In genomic region chr7:45135370-45135769, GRCm38 (mm10) we compare ENCODE assay signal across 8 mouse cellular contexts. TPM values are rescaled to one million over a fixed set of nuclear protein-coding genes. Genes with fewer than 3 reads are reported as not detected.
A peak's percentile ranks its signal among the peaks of the same experiment; 100 is the strongest.
DNase-seq lines count a peak whose midpoint lies in the region; ATAC-seq lines count a peak whose summit lies in the region.

No protein-coding gene starts in this region.

- peaks cover 29% of the 10 kb centered on the region for H3K27me3 ChIP-seq in forebrain, embryonic 12.5 days
- peaks cover 2% of the 10 kb centered on the region; the same call in 1 of the 2 replicates for H3K27me3 ChIP-seq in forebrain, embryonic 11.5 days (ENCODE audit: control insufficient read depth, insufficient read depth, low read length)
- peaks cover 12% of the 10 kb centered on the region for H3K27me3 ChIP-seq in megakaryocyte, embryonic 14.5 days (replicated peaks)
- no peaks in the 10 kb centered on the region for H3K27me3 ChIP-seq in intestine, embryonic 16.5 days (replicated peaks; ENCODE audit: control insufficient read depth, insufficient read depth, low read length)
- peaks cover 2% of the 10 kb centered on the region; the same call in 1 of the 2 replicates for H3K27me3 ChIP-seq in neural tube, embryonic 14.5 days (ENCODE audit: control insufficient read depth, insufficient read depth, low read length)

- H3K9me3 ChIP-seq in forebrain, embryonic 12.5 days = no peaks in the 10 kb centered on the region
- no peaks in the 10 kb centered on the region for H3K9me3 ChIP-seq in forebrain, embryonic 11.5 days (ENCODE audit: control insufficient read depth, low read length)
- peaks cover 8% of the 10 kb centered on the region for H3K9me3 ChIP-seq in megakaryocyte, embryonic 14.5 days
- H3K9me3 ChIP-seq in intestine, embryonic 16.5 days (ENCODE audit: control insufficient read depth, low read length) = peaks cover 3% of the 10 kb centered on the region; the same call in 1 of the 2 replicates
- H3K9me3 ChIP-seq in neural tube, embryonic 14.5 days (ENCODE audit: control insufficient read depth, low read length) = no peaks in the 10 kb centered on the region

- H3K4me1 ChIP-seq in forebrain, embryonic 12.5 days = peaks cover 6% of the 10 kb centered on the region; the same call in 1 of the 2 replicates
- H3K4me1 ChIP-seq in forebrain, embryonic 11.5 days (replicated peaks; ENCODE audit: control insufficient read depth, insufficient read depth, low read length) = peaks cover 4% of the 10 kb centered on the region; the same call in 1 of the 2 replicates
- peaks cover 87% of the 10 kb centered on the region for H3K4me1 ChIP-seq in megakaryocyte, embryonic 14.5 days
- H3K4me1 ChIP-seq in intestine, embryonic 16.5 days (ENCODE audit: control insufficient read depth, insufficient read depth, low read length) = peaks cover 3% of the 10 kb centered on the region; the same call in 1 of the 2 replicates
- H3K4me1 ChIP-seq in neural tube, embryonic 14.5 days (ENCODE audit: control insufficient read depth, insufficient read depth, low read length) = no peaks in the 10 kb centered on the region

- H3K4me2 ChIP-seq in forebrain, embryonic 12.5 days = peak overlapping the region; percentile 57
- no peak overlapping the region; the same call in 1 of the 2 replicates for H3K4me2 ChIP-seq in forebrain, embryonic 11.5 days (ENCODE audit: low read depth, low read length, severe bottlenecking)
- peak overlapping the region; percentile 79; the same call in 1 of the 2 replicates for H3K4me2 ChIP-seq in intestine, embryonic 16.5 days (ENCODE audit: low read depth, low read length)
- 0 out of 2 replicates have a peak overlapping the region, but pooled peaks have one; percentile 62 for H3K4me2 ChIP-seq in neural tube, embryonic 14.5 days (ENCODE audit: low read depth, low read length)

- no peaks in the 10 kb centered on the region for H3K36me3 ChIP-seq in forebrain, embryonic 12.5 days (replicated peaks)
- no peaks in the 10 kb centered on the region for H3K36me3 ChIP-seq in forebrain, embryonic 11.5 days (ENCODE audit: control insufficient read depth, insufficient read depth, low read length)
- H3K36me3 ChIP-seq in megakaryocyte, embryonic 14.5 days (replicated peaks; ENCODE audit: low read length) = peaks cover 45% of the 10 kb centered on the region
- no peaks in the 10 kb centered on the region for H3K36me3 ChIP-seq in intestine, embryonic 16.5 days (ENCODE audit: control insufficient read depth, insufficient read depth, low read length)
- H3K36me3 ChIP-seq in neural tube, embryonic 14.5 days (ENCODE audit: control insufficient read depth, insufficient read depth, low read length) = no peaks in the 10 kb centered on the region

- H3K4me3 ChIP-seq in forebrain, embryonic 12.5 days (replicated peaks) = 0 out of 2 replicates have a peak overlapping the region, but pooled peaks have one; percentile 39
- H3K4me3 ChIP-seq in forebrain, embryonic 11.5 days (ENCODE audit: low read depth, low read length) = no peak overlapping the region
- H3K4me3 ChIP-seq in megakaryocyte, embryonic 14.5 days (replicated peaks) = peak overlapping the region; percentile 92
- peak overlapping the region; percentile 74 for H3K4me3 ChIP-seq in intestine, embryonic 16.5 days (ENCODE audit: low read length)
- H3K4me3 ChIP-seq in neural tube, embryonic 14.5 days (ENCODE audit: low read depth, low read length) = no peak overlapping the region

- no peak for ATAC-seq in forebrain, embryonic 12.5 days (ENCODE audit: low FRiP score)
- no peak for ATAC-seq in forebrain, embryonic 11.5 days (replicated peaks; ENCODE audit: low FRiP score)
- no peak for ATAC-seq in megakaryocyte, adult 5-6 weeks (ENCODE audit: poor library complexity, severe bottlenecking)
- ATAC-seq in intestine, embryonic 16.5 days = no peak
- no peak for ATAC-seq in neural tube, embryonic 14.5 days (ENCODE audit: low read depth)

- no peak overlapping the region for H3K27ac ChIP-seq in forebrain, embryonic 12.5 days
- H3K27ac ChIP-seq in forebrain, embryonic 11.5 days (ENCODE audit: low read depth, low read length) = no peak overlapping the region
- no peak overlapping the region for H3K27ac ChIP-seq in intestine, embryonic 16.5 days (ENCODE audit: low read length)
- no peak overlapping the region for H3K27ac ChIP-seq in neural tube, embryonic 14.5 days (ENCODE audit: low read depth, low read length)

- no peak overlapping the region for H3K9ac ChIP-seq in forebrain, embryonic 12.5 days
- H3K9ac ChIP-seq in forebrain, embryonic 11.5 days (ENCODE audit: low read length) = no peak overlapping the region
- H3K9ac ChIP-seq in intestine, embryonic 16.5 days (ENCODE audit: low read depth, low read length) = no peak overlapping the region
- H3K9ac ChIP-seq in neural tube, embryonic 14.5 days (replicated peaks; ENCODE audit: low read depth, low read length) = no peak overlapping the region

- 89% methylated on average over 3 of the region's 3 CpGs for WGBS in forebrain, embryonic 12.5 days
- 87% methylated on average over 3 of the region's 3 CpGs for WGBS in forebrain, embryonic 11.5 days
- 87% methylated on average over 3 of the region's 3 CpGs for WGBS in intestine, embryonic 16.5 days
- WGBS in neural tube, embryonic 14.5 days = 82% methylated on average over 3 of the region's 3 CpGs

- no peak for DNase-seq in forebrain, embryonic 11.5 days (ENCODE audit: low spot score)
- no peak for DNase-seq in cerebellum, adult 8-10 months
- DNase-seq in layer of hippocampus, adult 11-12 months (ENCODE audit: low spot score) = no peak

RNA-seq across cellular contexts. Expression of gene Gm45713, which starts 0.7 kb away (rescaled TPM):
- 0.27 TPM in 1 of 2 replicates, not detected in the other for polyA plus RNA-seq in forebrain, embryonic 12.5 days (2016; fragmentation: Nextera tagmentation; extraction: Ambion mirVana)
- polyA plus RNA-seq in forebrain, embryonic 11.5 days (2014; fragmentation: Nextera tagmentation; extraction: Ambion mirVana) = 0.45 and 0.55 TPM in 2 replicates
- 2.1 and 9.4 TPM in 2 replicates for polyA plus RNA-seq in megakaryocyte, embryonic 14.5 days (2012; ENCODE audit: insufficient read depth, low replicate concordance)
- not detected in 2 replicates for total RNA-seq in megakaryocyte, adult 5-6 weeks (2015)
- not detected in 2 replicates for total RNA-seq in megakaryocyte, adult 5-6 weeks (2017)
- polyA plus RNA-seq in intestine, embryonic 16.5 days (2015; fragmentation: Nextera tagmentation; extraction: Ambion mirVana) = 0.20 TPM in 1 of 2 replicates, not detected in the other
- 0.33 TPM in 1 of 2 replicates, not detected in the other for polyA plus RNA-seq in neural tube, embryonic 14.5 days (2014; fragmentation: Nextera tagmentation; extraction: Ambion mirVana)

RNA-seq across cellular contexts. Expression of gene Flt3l, which starts 0.9 kb away (rescaled TPM):
- polyA plus RNA-seq in forebrain, embryonic 12.5 days (2016; fragmentation: Nextera tagmentation; extraction: Ambion mirVana) = 0.21 and 0.72 TPM in 2 replicates
- 1.2 and 1.8 TPM in 2 replicates for polyA plus RNA-seq in forebrain, embryonic 11.5 days (2014; fragmentation: Nextera tagmentation; extraction: Ambion mirVana)
- polyA plus RNA-seq in megakaryocyte, embryonic 14.5 days (2012; ENCODE audit: insufficient read depth, low replicate concordance) = 78.6 and 81.1 TPM in 2 replicates
- 22.7 and 29.0 TPM in 2 replicates for total RNA-seq in megakaryocyte, adult 5-6 weeks (2015)
- total RNA-seq in megakaryocyte, adult 5-6 weeks (2017) = 17.4 and 17.6 TPM in 2 replicates
- polyA plus RNA-seq in intestine, embryonic 16.5 days (2015; fragmentation: Nextera tagmentation; extraction: Ambion mirVana) = 2.2 and 2.5 TPM in 2 replicates
- polyA plus RNA-seq in neural tube, embryonic 14.5 days (2014; fragmentation: Nextera tagmentation; extraction: Ambion mirVana) = 1.3 and 1.6 TPM in 2 replicates

RNA-seq across cellular contexts. Expression of gene Rpl13a, which starts 6.8 kb away (rescaled TPM):
- 1,106 and 1,135 TPM in 2 replicates for polyA plus RNA-seq in forebrain, embryonic 12.5 days (2016; fragmentation: Nextera tagmentation; extraction: Ambion mirVana)
- 1,136 and 1,164 TPM in 2 replicates for polyA plus RNA-seq in forebrain, embryonic 11.5 days (2014; fragmentation: Nextera tagmentation; extraction: Ambion mirVana)
- 3,981 and 5,869 TPM in 2 replicates for polyA plus RNA-seq in megakaryocyte, embryonic 14.5 days (2012; ENCODE audit: insufficient read depth, low replicate concordance)
- 1,652 and 1,953 TPM in 2 replicates for total RNA-seq in megakaryocyte, adult 5-6 weeks (2015)
- 2,014 and 2,240 TPM in 2 replicates for total RNA-seq in megakaryocyte, adult 5-6 weeks (2017)
- polyA plus RNA-seq in intestine, embryonic 16.5 days (2015; fragmentation: Nextera tagmentation; extraction: Ambion mirVana) = 1,233 and 1,311 TPM in 2 replicates
- polyA plus RNA-seq in neural tube, embryonic 14.5 days (2014; fragmentation: Nextera tagmentation; extraction: Ambion mirVana) = 668 and 729 TPM in 2 replicates

RNA-seq across cellular contexts. Expression of gene Rps11, which starts 11.1 kb away (rescaled TPM):
- 1,226 and 1,285 TPM in 2 replicates for polyA plus RNA-seq in forebrain, embryonic 12.5 days (2016; fragmentation: Nextera tagmentation; extraction: Ambion mirVana)
- 1,418 and 1,481 TPM in 2 replicates for polyA plus RNA-seq in forebrain, embryonic 11.5 days (2014; fragmentation: Nextera tagmentation; extraction: Ambion mirVana)
- 39.7 and 217 TPM in 2 replicates for polyA plus RNA-seq in megakaryocyte, embryonic 14.5 days (2012; ENCODE audit: insufficient read depth, low replicate concordance)
- total RNA-seq in megakaryocyte, adult 5-6 weeks (2015) = 2,516 and 2,663 TPM in 2 replicates
- total RNA-seq in megakaryocyte, adult 5-6 weeks (2017) = 1,201 and 1,233 TPM in 2 replicates
- 1,613 and 1,701 TPM in 2 replicates for polyA plus RNA-seq in intestine, embryonic 16.5 days (2015; fragmentation: Nextera tagmentation; extraction: Ambion mirVana)
- 781 and 868 TPM in 2 replicates for polyA plus RNA-seq in neural tube, embryonic 14.5 days (2014; fragmentation: Nextera tagmentation; extraction: Ambion mirVana)

RNA-seq across cellular contexts. Expression of gene Pih1d1, which starts 18.7 kb away (rescaled TPM):
- 95.0 and 97.5 TPM in 2 replicates for polyA plus RNA-seq in forebrain, embryonic 12.5 days (2016; fragmentation: Nextera tagmentation; extraction: Ambion mirVana)
- 95.9 and 110 TPM in 2 replicates for polyA plus RNA-seq in forebrain, embryonic 11.5 days (2014; fragmentation: Nextera tagmentation; extraction: Ambion mirVana)
- 35.3 and 64.9 TPM in 2 replicates for polyA plus RNA-seq in megakaryocyte, embryonic 14.5 days (2012; ENCODE audit: insufficient read depth, low replicate concordance)
- 131 and 132 TPM in 2 replicates for total RNA-seq in megakaryocyte, adult 5-6 weeks (2015)
- 43.9 and 51.4 TPM in 2 replicates for total RNA-seq in megakaryocyte, adult 5-6 weeks (2017)
- polyA plus RNA-seq in intestine, embryonic 16.5 days (2015; fragmentation: Nextera tagmentation; extraction: Ambion mirVana) = 90.9 and 96.5 TPM in 2 replicates
- 90.4 and 91.2 TPM in 2 replicates for polyA plus RNA-seq in neural tube, embryonic 14.5 days (2014; fragmentation: Nextera tagmentation; extraction: Ambion mirVana)

Comparison
In these comparisons a context has a peak if more than half of its experiments do, and no peak if none do; other contexts are left out.
1. H3K4me3 ChIP-seq: peak in forebrain, embryonic 12.5 days (single experiment), megakaryocyte, embryonic 14.5 days (single experiment) and intestine, embryonic 16.5 days (single experiment); none in forebrain, embryonic 11.5 days (single experiment) and neural tube, embryonic 14.5 days (single experiment).
2. RNA of gene Flt3l, which starts 0.9 kb away (polyA plus RNA-seq): 78.6 to 81.1 TPM in megakaryocyte, embryonic 14.5 days; 2.2 to 2.5 TPM in intestine, embryonic 16.5 days, 1.2 to 1.8 TPM in forebrain, embryonic 11.5 days, 1.3 to 1.6 TPM in neural tube, embryonic 14.5 days and 0.21 to 0.72 TPM in forebrain, embryonic 12.5 days; every median in the first group is over 10 times any median in the second.